Mouse (Mus musculus) frontal cortex, postnatal 10 days (tissue): ENCODE data around the gene Taf6.

Experiments
- DNase-seq, 2 experiments: peaks; one replicate each; pipeline ENCODE4 v3.0.0; 2022; ENCODE audit warnings: low spot score in 2 of 2, mixed read lengths in 1 of 2

Taf6 gene

GRCm38 (mm10) chr5:138171695-138172491, 15.4 kb downstream of the Taf6 start, which contains the start of the genes Ap4m1 and Mcm7:
Gene Ap4m1 (plus strand): TSS chr5:138172002.
Gene Mcm7 (minus strand): TSS chr5:138172422.
- DNase-seq: peak; percentile 97

GRCm38 (mm10) chr5:138170936-138171561, 16.2 kb downstream of the Taf6 start:
- DNase-seq: peak; percentile 89 to 93

- no peak for DNase-seq
Observed at GRCm38 (mm10) chr5:138165594-138165993, 21.7 kb downstream of the Taf6 start.

GRCm38 (mm10) chr5:138163610-138164009, 23.6 kb downstream of the Taf6 start:
- DNase-seq: no peak

GRCm38 (mm10) chr5:138163046-138163445, 24.2 kb downstream of the Taf6 start:
- no peak for DNase-seq

- DNase-seq: peak; percentile 90 to 93
Observed at GRCm38 (mm10) chr5:138160842-138161665, 26.2 kb downstream of the Taf6 start, which contains the start of gene Cops6. Gene Cops6 (plus strand): TSS chr5:138161071.

GRCm38 (mm10) chr5:138160224-138160762, 27.0 kb downstream of the Taf6 start:
- no peak for DNase-seq

- DNase-seq: peak; percentile 84 to 85
Observed at GRCm38 (mm10) chr5:138155443-138155976, 31.7 kb downstream of the Taf6 start, which contains the start of gene Zfp113. Gene Zfp113 (minus strand): TSS chr5:138155744.

GRCm38 (mm10) chr5:138154390-138154789, 32.9 kb downstream of the Taf6 start:
- no peak for DNase-seq

- DNase-seq: no peak
Observed at GRCm38 (mm10) chr5:138138585-138138984, 48.7 kb downstream of the Taf6 start.

- no peak for DNase-seq
Observed at GRCm38 (mm10) chr5:138137935-138138549, 49.2 kb downstream of the Taf6 start.

GRCm38 (mm10) chr5:138137257-138137656, 50.0 kb downstream of the Taf6 start:
- DNase-seq: no peak

- DNase-seq: no peak
Observed at GRCm38 (mm10) chr5:138132425-138133064, 54.7 kb downstream of the Taf6 start.
